Mouse (Mus musculus) ES-CJ7 (cell line): Measurements from ENCODE around the gene Kif26b.

ENCODE experiments used
- DNase-seq: peaks from one replicate; pipeline ENCODE4 v3.0.0; 2011; ENCODE audit warnings: low read depth, low spot score

Gene Kif26b

GRCm38 (mm10) chr1:178590229-178591171 is 61.6 kb downstream of the Kif26b start:
- DNase-seq, result peak; percentile 82

GRCm38 (mm10) chr1:178597113-178597512 is 68.2 kb downstream of the Kif26b start:
- peak; percentile 20 for DNase-seq

GRCm38 (mm10) chr1:178597757-178598156 is 68.8 kb downstream of the Kif26b start:
- no peak for DNase-seq

GRCm38 (mm10) chr1:178600851-178601569 is 72.1 kb downstream of the Kif26b start:
- DNase-seq, result no peak

- peak; percentile 14 for DNase-seq
Observed at GRCm38 (mm10) chr1:178609151-178609775, 80.3 kb downstream of the Kif26b start.

- DNase-seq, result no peak
Observed at GRCm38 (mm10) chr1:178611512-178611911, 82.6 kb downstream of the Kif26b start.

GRCm38 (mm10) chr1:178621301-178621700 is 92.4 kb downstream of the Kif26b start:
- DNase-seq, result no peak

- no peak for DNase-seq
Observed at GRCm38 (mm10) chr1:178623889-178624288, 95.0 kb downstream of the Kif26b start.

GRCm38 (mm10) chr1:178626961-178627381 is 98.0 kb downstream of the Kif26b start:
- no peak for DNase-seq

GRCm38 (mm10) chr1:178630042-178630441 is 101.1 kb downstream of the Kif26b start:
- DNase-seq, result no peak

GRCm38 (mm10) chr1:178631863-178632262 is 102.9 kb downstream of the Kif26b start:
- no peak for DNase-seq

- no peak for DNase-seq
Observed at GRCm38 (mm10) chr1:178634359-178635085, 105.6 kb downstream of the Kif26b start.

- no peak for DNase-seq
Observed at GRCm38 (mm10) chr1:178635470-178635869, 106.5 kb downstream of the Kif26b start.

- DNase-seq, result no peak
Observed at GRCm38 (mm10) chr1:178637293-178637692, 108.4 kb downstream of the Kif26b start.

GRCm38 (mm10) chr1:178639951-178640350 is 111.0 kb downstream of the Kif26b start:
- no peak for DNase-seq

GRCm38 (mm10) chr1:178640719-178641455 is 112.0 kb downstream of the Kif26b start:
- DNase-seq, result no peak

- DNase-seq, result no peak
Observed at GRCm38 (mm10) chr1:178641788-178642187, 112.9 kb downstream of the Kif26b start.

- DNase-seq, result no peak
Observed at GRCm38 (mm10) chr1:178644954-178645353, 116.0 kb downstream of the Kif26b start.

GRCm38 (mm10) chr1:178646589-178646988 is 117.7 kb downstream of the Kif26b start:
- no peak for DNase-seq

- DNase-seq, result no peak
Observed at GRCm38 (mm10) chr1:178655525-178655924, 126.6 kb downstream of the Kif26b start.

GRCm38 (mm10) chr1:178661035-178661434 is 132.1 kb downstream of the Kif26b start:
- DNase-seq, result no peak
